Mouse (Mus musculus): ENCODE data around the gene Ginm1. TPM values are rescaled to one million over a fixed set of nuclear protein-coding genes. Genes with fewer than 3 reads are reported as not detected.

The Ginm1 gene
- 22.2 TPM for polyA plus RNA-seq (2012; fragmentation: generic; extraction: Trizol)

- Histone ChIP-seq H3K36me3 (ENCODE audit: control insufficient read depth, insufficient read depth) (peaks cover 10% of the 10 kb centered on the region), H3K27me3 (ENCODE audit: control insufficient read depth, insufficient read depth, insufficient read length) (no peaks in the 10 kb centered on the region), H3K4me3 (peak within 1 kb of the TSS; percentile 86), H3K79me2 (ENCODE audit: control insufficient read depth, insufficient read depth) (peaks cover 40% of the 10 kb centered on the region), H3K4me2 (ENCODE audit: low read depth) (peak within 1 kb of the TSS; percentile 86), H3ac (ENCODE audit: control insufficient read depth, insufficient read length) (peak within 1 kb of the TSS; percentile 17)
- TF ChIP-seq USF1 (IDR thresholded peaks at IDR 0.05; ENCODE audit: low read depth) (no peak), SRF (IDR thresholded peaks at IDR 0.05; ENCODE audit: control insufficient read depth, insufficient read length, low read depth) (peak; percentile 85), MYOG (IDR thresholded peaks at IDR 0.05; ENCODE audit: control insufficient read depth in 1 of 3, insufficient read depth in 1 of 3, insufficient read length in 2 of 3, low read depth in 2 of 3) (peak in 1 of 3 experiments; percentile 68), REST (IDR thresholded peaks at IDR 0.05; ENCODE audit: insufficient read depth, insufficient read length) (no peak), E2F4 (IDR thresholded peaks at IDR 0.05; ENCODE audit: insufficient read depth) (peak; percentile 77), MYOD1 (IDR thresholded peaks at IDR 0.05; ENCODE audit: control insufficient read depth in 1 of 3, insufficient read length in 2 of 3, low read depth in 2 of 3) (peak in 2 of 3 experiments; percentile 7 to 30), POLR2AphosphoS2 (IDR thresholded peaks at IDR 0.05; ENCODE audit: insufficient read length, low read depth) (peak; percentile 91), MAX (IDR thresholded peaks at IDR 0.05; ENCODE audit: low read depth) (no peak), POLR2A (IDR thresholded peaks at IDR 0.05; ENCODE audit: insufficient read length, low read depth) (peak; percentile 85), TCF3 (IDR thresholded peaks at IDR 0.05; ENCODE audit: insufficient read length, low read depth) (no peak), CEBPB (IDR thresholded peaks at IDR 0.05; ENCODE audit: insufficient read depth, poor library complexity, severe bottlenecking) (no peak), TCF12 (IDR thresholded peaks at IDR 0.05; ENCODE audit: insufficient read depth, poor library complexity, severe bottlenecking) (no peak)
Observed at GRCm38 (mm10) chr10:7792751-7793385, at the start of gene Ginm1, which contains the start of gene Ppil4. Ginm1 (minus strand) TSS chr10:7792824. Ppil4 (plus strand) TSS chr10:7792891.

GRCm38 (mm10) chr10:7841571-7842080 is 49.0 kb upstream of the Ginm1 start:
- H3K36me3 ChIP-seq (ENCODE audit: control insufficient read depth, insufficient read depth): no peaks in the 10 kb centered on the region
- H3K79me2 ChIP-seq (ENCODE audit: control insufficient read depth, insufficient read depth): no peaks in the 10 kb centered on the region
- peak overlapping the region; percentile 40 for H3K4me2 ChIP-seq (ENCODE audit: low read depth)
- H3K4me3 ChIP-seq: no peak overlapping the region
- no peak overlapping the region for H3ac ChIP-seq (ENCODE audit: control insufficient read depth, insufficient read length)
- no peak for TF ChIP-seq REST (IDR thresholded peaks at IDR 0.05; ENCODE audit: insufficient read depth, insufficient read length)
- no peak for TF ChIP-seq TCF12 (IDR thresholded peaks at IDR 0.05; ENCODE audit: insufficient read depth, poor library complexity, severe bottlenecking)
- TF ChIP-seq CEBPB (IDR thresholded peaks at IDR 0.05; ENCODE audit: insufficient read depth, poor library complexity, severe bottlenecking): peak; percentile 98
- no peaks in the 10 kb centered on the region for H3K27me3 ChIP-seq (ENCODE audit: control insufficient read depth, insufficient read depth, insufficient read length)

- H3K4me2 ChIP-seq (ENCODE audit: low read depth): no peak overlapping the region
- no peak for TF ChIP-seq POLR2A (IDR thresholded peaks at IDR 0.05; ENCODE audit: insufficient read length, low read depth)
- TF ChIP-seq MAX (IDR thresholded peaks at IDR 0.05; ENCODE audit: low read depth): no peak
- no peak for TF ChIP-seq CEBPB (IDR thresholded peaks at IDR 0.05; ENCODE audit: insufficient read depth, poor library complexity, severe bottlenecking)
- TF ChIP-seq POLR2AphosphoS2 (IDR thresholded peaks at IDR 0.05; ENCODE audit: insufficient read length, low read depth): no peak
- H3K36me3 ChIP-seq (ENCODE audit: control insufficient read depth, insufficient read depth): no peaks in the 10 kb centered on the region
- H3K4me3 ChIP-seq: no peak overlapping the region
- no peaks in the 10 kb centered on the region for H3K79me2 ChIP-seq (ENCODE audit: control insufficient read depth, insufficient read depth)
- no peak overlapping the region for H3ac ChIP-seq (ENCODE audit: control insufficient read depth, insufficient read length)
- no peaks in the 10 kb centered on the region for H3K27me3 ChIP-seq (ENCODE audit: control insufficient read depth, insufficient read depth, insufficient read length)
Observed at GRCm38 (mm10) chr10:7840785-7841184, 48.2 kb upstream of the Ginm1 start.

- Histone ChIP-seq H3K27me3 (ENCODE audit: control insufficient read depth, insufficient read depth, insufficient read length) (no peaks in the 10 kb centered on the region), H3K36me3 (ENCODE audit: control insufficient read depth, insufficient read depth) (no peaks in the 10 kb centered on the region), H3K79me2 (ENCODE audit: control insufficient read depth, insufficient read depth) (no peaks in the 10 kb centered on the region), H3ac (ENCODE audit: control insufficient read depth, insufficient read length) (no peak overlapping the region), H3K4me2 (ENCODE audit: low read depth) (no peak overlapping the region), H3K4me3 (no peak overlapping the region)
- TF ChIP-seq E2F4 (IDR thresholded peaks at IDR 0.05; ENCODE audit: insufficient read depth) (no peak), SRF (IDR thresholded peaks at IDR 0.05; ENCODE audit: control insufficient read depth, insufficient read length, low read depth) (no peak), TCF12 (IDR thresholded peaks at IDR 0.05; ENCODE audit: insufficient read depth, poor library complexity, severe bottlenecking) (no peak), MAX (IDR thresholded peaks at IDR 0.05; ENCODE audit: low read depth) (no peak), MYOD1 (IDR thresholded peaks at IDR 0.05; ENCODE audit: control insufficient read depth in 1 of 3, insufficient read length in 2 of 3, low read depth in 2 of 3) (no peak), POLR2A (IDR thresholded peaks at IDR 0.05; ENCODE audit: insufficient read length, low read depth) (no peak), CEBPB (IDR thresholded peaks at IDR 0.05; ENCODE audit: insufficient read depth, poor library complexity, severe bottlenecking) (no peak), TCF3 (IDR thresholded peaks at IDR 0.05; ENCODE audit: insufficient read length, low read depth) (no peak), REST (IDR thresholded peaks at IDR 0.05; ENCODE audit: insufficient read depth, insufficient read length) (no peak), MYOG (IDR thresholded peaks at IDR 0.05; ENCODE audit: control insufficient read depth in 1 of 3, insufficient read depth in 1 of 3, insufficient read length in 2 of 3, low read depth in 2 of 3) (no peak), USF1 (IDR thresholded peaks at IDR 0.05; ENCODE audit: low read depth) (no peak), POLR2AphosphoS2 (IDR thresholded peaks at IDR 0.05; ENCODE audit: insufficient read length, low read depth) (no peak)
Observed at GRCm38 (mm10) chr10:7840353-7840733, 47.7 kb upstream of the Ginm1 start.
